Mouse (Mus musculus) lung, embryonic 14.5 days (tissue): ENCODE results near the gene Synj1. TPM values are rescaled to one million over a fixed set of nuclear protein-coding genes. Genes with fewer than 3 reads are reported as not detected.

Experiments used
- ATAC-seq: fragments of 200-750 bp; cut with Nextera tagmentation; 2 replicates; pipeline ENCODE4 v1.8.0; 2017; ENCODE audit warnings: mild to moderate bottlenecking, moderate TSS enrichment, moderate library complexity; ENCODE audit not compliant: insufficient read depth
- DNase-seq: peaks from one replicate; pipeline ENCODE4 v3.0.0-alpha.2; 2015
- H3K27ac ChIP-seq: fragments of 300-500 bp; sonication (generic); 2 replicates; pipeline ENCODE4 v1.5.1; 2014; ENCODE audit warnings: low read depth, mild to moderate bottlenecking, moderate library complexity
- H3K27me3 ChIP-seq: fragments of 300-500 bp; sonication (generic); 2 replicates; pipeline ENCODE4 v1.6.1; 2014; ENCODE audit warnings: low read length, control low read depth; ENCODE audit not compliant: insufficient read depth
- H3K36me3 ChIP-seq: fragments of 300-500 bp; sonication (generic); 2 replicates; pipeline ENCODE4 v1.6.1; 2014; ENCODE audit warnings: control low read depth; ENCODE audit not compliant: insufficient read depth
- H3K4me1 ChIP-seq: fragments of 300-500 bp; sonication (generic); 2 replicates; pipeline ENCODE4 v1.6.1; 2014; ENCODE audit warnings: antibody characterized with exemption, control low read depth; ENCODE audit not compliant: insufficient read depth
- H3K4me2 ChIP-seq: fragments of 300-500 bp; sonication (generic); 2 replicates; pipeline ENCODE4 v1.6.1; 2014; ENCODE audit warnings: mild to moderate bottlenecking
- H3K4me3 ChIP-seq: fragments of 300-500 bp; sonication (generic); 2 replicates; pipeline ENCODE4 v1.5.1; 2014; ENCODE audit warnings: low read depth, low read length
- H3K9ac ChIP-seq: fragments of 300-500 bp; sonication (generic); 2 replicates; pipeline ENCODE4 v1.6.1; 2014
- H3K9me3 ChIP-seq: fragments of 300-500 bp; sonication (generic); 2 replicates; pipeline ENCODE4 v1.6.1; 2016; ENCODE audit warnings: low read depth, low read length, control low read depth
- CTCF ChIP-seq: IDR thresholded peaks from 2 replicates; pipeline ENCODE4 v1.5.1; 2016; ENCODE audit warnings: antibody characterized with exemption, low read depth
- WGBS: fragments of 180-500 bp; shearing (Covaris S2); extraction: QIAGEN DNeasy Blood & Tissue Kit; methylation state at CpG from one replicate; pipeline ENCODE4 v1.1.7; 2014; 5-methylcytosine and 5-hydroxymethylcytosine counted together
- polyA plus RNA-seq: library from polyadenylated mRNA; unstranded; fragments of >200 nt; fragmentation: Nextera tagmentation; extraction: Ambion mirVana; gene quantifications from 2 replicates; pipeline ENCODE4 v1.2.1, GENCODE M21; 2014

The Synj1 gene
- polyA plus RNA-seq, 1 experiment from 2014 or later = 17.6 TPM

DNA sequence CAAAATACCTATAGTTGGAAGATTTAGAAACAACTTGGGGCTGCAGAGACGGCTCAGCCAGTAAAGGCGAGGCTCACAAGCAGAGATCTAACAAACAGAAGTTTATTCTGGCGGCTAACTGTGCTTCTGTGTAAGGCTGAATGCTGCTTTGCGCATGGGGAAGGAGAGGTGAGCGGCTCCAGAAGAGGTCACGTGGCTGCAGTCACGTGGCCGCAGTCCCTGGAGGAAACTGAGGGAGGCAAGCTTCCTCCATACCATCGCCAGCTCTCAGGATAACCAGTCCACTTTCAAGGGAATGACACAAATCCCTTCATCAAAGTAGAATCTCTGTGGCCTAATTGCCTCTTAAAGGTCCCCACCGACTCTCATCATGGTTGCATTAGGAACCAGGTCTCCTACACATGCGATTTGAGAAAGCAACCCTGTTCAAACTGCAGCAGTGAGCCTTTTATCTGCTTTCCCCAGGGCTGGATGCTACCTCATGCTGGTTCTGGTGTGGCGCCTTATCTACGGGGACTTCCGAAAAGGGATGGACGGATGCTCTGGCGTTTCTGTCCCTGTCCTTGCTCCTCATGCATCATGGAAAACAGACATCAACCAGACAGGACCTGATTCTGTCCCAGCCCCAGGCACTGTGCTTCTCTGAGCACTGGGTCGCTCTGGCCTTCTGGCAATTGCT is 100.1 kb downstream of the Synj1 start:
- ATAC-seq = no peak
- H3K27ac ChIP-seq = no peak overlapping the region

DNA sequence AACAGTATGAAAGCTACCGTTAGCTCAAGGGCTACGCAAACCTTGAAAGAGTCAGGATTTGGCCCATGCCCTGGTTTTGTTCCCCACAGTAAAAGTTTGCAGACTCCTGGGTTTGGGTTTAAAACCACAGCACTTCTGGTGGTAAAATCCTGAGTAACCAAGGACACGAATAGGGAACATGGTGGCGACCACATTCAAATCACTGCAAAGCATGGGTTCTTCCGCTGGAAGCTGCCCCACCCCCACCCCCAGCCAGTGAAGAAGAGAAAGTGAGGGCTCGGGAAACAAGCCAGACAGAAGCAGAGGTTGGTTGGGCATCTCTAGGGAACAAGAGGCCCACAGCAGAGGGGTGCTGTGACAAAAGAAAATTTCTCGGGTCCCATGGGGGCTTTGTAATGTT is 103.9 kb downstream of the Synj1 start:
- no peak for DNase-seq
- H3K9ac ChIP-seq = no peak overlapping the region
- no peaks in the 10 kb centered on the region for H3K36me3 ChIP-seq
- H3K9me3 ChIP-seq = no peaks in the 10 kb centered on the region
- H3K4me2 ChIP-seq = no peak overlapping the region
- no peak for ATAC-seq
- H3K4me3 ChIP-seq = no peak overlapping the region
- no peaks in the 10 kb centered on the region for H3K4me1 ChIP-seq
- no peak overlapping the region for H3K27ac ChIP-seq
- WGBS = 65% methylated on average over 7 of the region's 7 CpGs
- no peaks in the 10 kb centered on the region for H3K27me3 ChIP-seq
- no peak for TF ChIP-seq CTCF

More for the DNA sequence above, 100.1 kb downstream of the Synj1 start:
- Histone ChIP-seq H3K36me3 (no peaks in the 10 kb centered on the region), H3K4me1 (no peaks in the 10 kb centered on the region), H3K9me3 (no peaks in the 10 kb centered on the region), H3K27me3 (no peaks in the 10 kb centered on the region), H3K9ac (no peak overlapping the region), H3K4me3 (no peak overlapping the region), H3K4me2 (no peak overlapping the region)
- 75% methylated on average over 17 of the region's 17 CpGs for WGBS
- no peak for TF ChIP-seq CTCF
- DNase-seq = no peak

GRCm38 (mm10) chr16:90903300-90903699 is 107.8 kb downstream of the Synj1 start:
- TF ChIP-seq CTCF = no peak
- Histone ChIP-seq H3K4me2 (no peak overlapping the region), H3K9ac (no peak overlapping the region), H3K4me3 (no peak overlapping the region), H3K27ac (no peak overlapping the region), H3K27me3 (no peaks in the 10 kb centered on the region), H3K9me3 (no peaks in the 10 kb centered on the region), H3K4me1 (no peaks in the 10 kb centered on the region), H3K36me3 (no peaks in the 10 kb centered on the region)
- no peak for ATAC-seq
- DNase-seq = no peak
- WGBS = 40% methylated on average over 5 of the region's 5 CpGs

DNA sequence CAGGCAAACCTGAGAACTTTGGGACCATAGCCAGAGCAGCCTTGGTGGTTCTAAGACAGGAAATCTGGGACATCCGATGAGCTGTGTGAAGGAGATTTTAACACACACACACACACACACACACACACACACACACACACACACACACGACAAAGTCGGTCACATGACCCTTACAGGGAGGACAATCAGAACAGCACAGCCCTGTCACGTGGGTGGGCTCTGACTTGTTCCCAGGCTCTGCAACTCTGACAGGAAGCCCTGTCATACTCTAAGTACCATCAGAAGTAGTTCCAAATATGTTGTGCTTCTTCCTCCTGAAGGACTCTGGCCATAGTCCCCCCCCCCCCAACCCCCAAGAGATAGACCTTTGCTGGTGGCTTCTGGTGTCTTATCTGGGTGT is 109.7 kb downstream of the Synj1 start:
- 40% methylated on average over 4 of the region's 4 CpGs for WGBS
- no peaks in the 10 kb centered on the region for H3K4me1 ChIP-seq
- H3K27me3 ChIP-seq = no peaks in the 10 kb centered on the region
- no peak for TF ChIP-seq CTCF
- no peaks in the 10 kb centered on the region for H3K36me3 ChIP-seq
- no peaks in the 10 kb centered on the region for H3K9me3 ChIP-seq
- no peak overlapping the region for H3K9ac ChIP-seq
- DNase-seq (no peak), ATAC-seq (peak; percentile 54; the same call in 1 of the 2 replicates)
- no peak overlapping the region for H3K27ac ChIP-seq
- no peak overlapping the region for H3K4me2 ChIP-seq
- H3K4me3 ChIP-seq = no peak overlapping the region

DNA sequence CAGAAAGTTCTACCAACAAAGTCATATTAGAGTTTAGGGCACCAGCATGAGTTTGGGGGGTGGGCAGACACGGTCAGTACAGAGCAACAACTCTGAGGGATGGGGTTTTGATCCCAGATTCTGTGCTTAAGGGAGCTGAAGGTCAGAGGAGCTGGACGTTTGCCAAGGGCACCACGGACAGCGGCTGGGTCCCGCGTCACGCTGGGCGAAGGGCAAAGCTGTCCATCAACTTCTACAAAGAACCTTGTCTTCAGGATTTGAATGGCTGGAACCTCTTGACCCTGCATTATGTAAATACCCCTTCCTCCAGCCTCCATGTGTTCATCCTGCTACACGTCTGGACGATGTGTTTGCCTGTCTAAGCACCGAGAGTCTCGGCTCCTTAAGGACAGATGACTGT is 111.6 kb downstream of the Synj1 start:
- no peaks in the 10 kb centered on the region for H3K4me1 ChIP-seq
- H3K4me2 ChIP-seq = no peak overlapping the region
- WGBS = 19% methylated on average over 12 of the region's 12 CpGs
- no peak for TF ChIP-seq CTCF
- DNase-seq = peak; percentile 55
- H3K36me3 ChIP-seq = no peaks in the 10 kb centered on the region
- no peak overlapping the region for H3K27ac ChIP-seq
- ATAC-seq = no peak
- H3K4me3 ChIP-seq = no peak overlapping the region
- no peaks in the 10 kb centered on the region for H3K27me3 ChIP-seq
- H3K9ac ChIP-seq = no peak overlapping the region
- no peaks in the 10 kb centered on the region for H3K9me3 ChIP-seq

DNA sequence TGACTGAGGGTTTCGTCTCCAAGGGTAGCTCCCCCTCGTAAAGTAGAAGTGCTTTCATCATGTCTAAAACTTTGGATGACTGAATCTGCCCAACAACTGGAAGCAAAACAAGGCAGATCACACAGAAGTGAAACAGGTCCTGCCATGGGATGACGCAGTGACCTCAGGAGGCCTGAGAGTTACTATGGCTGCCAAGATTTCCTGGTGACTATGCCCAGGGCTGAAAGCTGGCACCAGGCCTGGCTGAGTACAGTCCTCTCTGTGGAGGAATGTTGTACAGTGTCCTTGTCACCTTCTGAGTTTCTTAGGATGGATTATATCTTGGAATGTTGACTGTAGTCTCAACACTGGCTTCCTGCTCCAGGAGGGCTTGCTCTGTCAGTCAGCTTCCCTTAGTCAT is 113.5 kb downstream of the Synj1 start:
- DNase-seq (no peak), ATAC-seq (no peak)
- Histone ChIP-seq H3K27ac (no peak overlapping the region), H3K9me3 (no peaks in the 10 kb centered on the region), H3K9ac (no peak overlapping the region), H3K4me3 (no peak overlapping the region), H3K4me2 (no peak overlapping the region), H3K4me1 (no peaks in the 10 kb centered on the region), H3K27me3 (no peaks in the 10 kb centered on the region), H3K36me3 (no peaks in the 10 kb centered on the region)
- 85% methylated on average over 3 of the region's 3 CpGs for WGBS
- no peak for TF ChIP-seq CTCF

DNA sequence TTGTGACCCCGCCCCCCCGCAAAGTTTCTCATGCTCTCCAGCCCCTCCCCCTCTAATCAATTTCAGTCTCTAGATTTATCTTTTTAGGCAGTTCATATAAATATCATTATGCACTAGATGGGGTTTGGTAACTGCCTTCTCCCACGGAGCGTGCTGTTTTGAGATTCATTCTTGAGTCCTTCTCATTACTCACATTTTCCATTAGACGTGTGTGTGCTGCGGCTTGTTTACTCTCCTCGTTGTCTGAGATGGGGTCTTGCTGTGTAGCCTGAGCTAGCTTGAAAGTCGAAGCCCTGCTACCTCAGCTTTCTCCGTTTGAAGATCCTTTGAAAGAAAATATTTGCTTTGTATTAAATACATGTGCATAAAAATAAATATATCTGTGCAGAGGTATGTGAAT is 117.3 kb downstream of the Synj1 start:
- ATAC-seq = no peak
- no peaks in the 10 kb centered on the region for H3K27me3 ChIP-seq
- H3K36me3 ChIP-seq = no peaks in the 10 kb centered on the region
- no peak overlapping the region for H3K4me3 ChIP-seq
- no peak overlapping the region for H3K4me2 ChIP-seq
- H3K4me1 ChIP-seq = no peaks in the 10 kb centered on the region
- no peak for TF ChIP-seq CTCF
- H3K9ac ChIP-seq = no peak overlapping the region
- H3K27ac ChIP-seq = no peak overlapping the region
- WGBS = 27% methylated on average over 9 of the region's 9 CpGs
- DNase-seq = peak; percentile 42
- no peaks in the 10 kb centered on the region for H3K9me3 ChIP-seq
